Mouse (Mus musculus): ENCODE data around the gene Letm1. TPM values are rescaled to one million over a fixed set of nuclear protein-coding genes. Genes with fewer than 3 reads are reported as not detected.
A peak's percentile ranks its signal among the peaks of the same experiment; 100 is the strongest.

The Letm1 gene
- polyA plus RNA-seq, 1 experiment from 2014 or later, result 40.8 TPM

GRCm38 (mm10) chr5:33721541-33722265 lies 60.9 kb downstream of the Letm1 start, which contains the start of gene Fgfr3:
Gene Fgfr3, plus strand, starts transcription at chr5:33721674.
- Histone ChIP-seq H3K4me2 (peak within 1 kb of the TSS; percentile 97), H3K9ac (peak within 1 kb of the TSS; percentile 71), H3K9me3 (no peaks in the 10 kb centered on the region), H3K27ac (peak within 1 kb of the TSS; percentile 86), H3K4me1 (peaks cover 49% of the 10 kb centered on the region), H3K27me3 (peaks cover 31% of the 10 kb centered on the region), H3K4me3 (peak within 1 kb of the TSS; percentile 73), H3K36me3 (no peaks in the 10 kb centered on the region)
- under 1% methylated on average over 69 of the region's 73 CpGs for WGBS
- ATAC-seq (ENCODE audit: insufficient number of reproducible peaks, low FRiP score, low TSS enrichment, low read depth), result peak; percentile 70

GRCm38 (mm10) chr5:33720852-33721490 lies 61.6 kb downstream of the Letm1 start:
- ATAC-seq (ENCODE audit: insufficient number of reproducible peaks, low FRiP score, low TSS enrichment, low read depth), result no peak
- peak overlapping the region; percentile 73 for H3K4me3 ChIP-seq
- peak overlapping the region; percentile 86; the same call in 1 of the 2 replicates for H3K27ac ChIP-seq
- peaks cover 51% of the 10 kb centered on the region for H3K4me1 ChIP-seq
- WGBS, result 16% methylated on average over 8 of the region's 8 CpGs
- peak overlapping the region; percentile 97 for H3K4me2 ChIP-seq
- H3K9ac ChIP-seq, result 0 out of 2 replicates have a peak overlapping the region, but pooled peaks have one; percentile 71
- no peaks in the 10 kb centered on the region for H3K9me3 ChIP-seq
- H3K36me3 ChIP-seq, result no peaks in the 10 kb centered on the region
- H3K27me3 ChIP-seq, result peaks cover 31% of the 10 kb centered on the region

GRCm38 (mm10) chr5:33718460-33718859 lies 64.2 kb downstream of the Letm1 start:
- ATAC-seq (ENCODE audit: insufficient number of reproducible peaks, low FRiP score, low TSS enrichment, low read depth), result no peak
- Histone ChIP-seq H3K27me3 (peaks cover 13% of the 10 kb centered on the region), H3K27ac (peak overlapping the region; percentile 43), H3K4me3 (no peak overlapping the region), H3K9ac (no peak overlapping the region), H3K9me3 (no peaks in the 10 kb centered on the region), H3K36me3 (no peaks in the 10 kb centered on the region), H3K4me1 (peaks cover 45% of the 10 kb centered on the region), H3K4me2 (no peak overlapping the region)
- WGBS, result 78% methylated on average over 5 of the region's 5 CpGs

- Histone ChIP-seq H3K4me1 (peaks cover 27% of the 10 kb centered on the region), H3K4me2 (no peak overlapping the region), H3K36me3 (no peaks in the 10 kb centered on the region), H3K27ac (peak overlapping the region; percentile 14), H3K4me3 (no peak overlapping the region), H3K9ac (no peak overlapping the region), H3K9me3 (no peaks in the 10 kb centered on the region), H3K27me3 (0 out of 2 replicates have a peak, but pooled peaks cover 4% of the 10 kb centered on the region)
- WGBS, result 62% methylated on average over 6 of the region's 6 CpGs
- peak; percentile 49; the same call in 1 of the 2 replicates for ATAC-seq (ENCODE audit: insufficient number of reproducible peaks, low FRiP score, low TSS enrichment, low read depth)
Observed at GRCm38 (mm10) chr5:33716467-33716866, 66.2 kb downstream of the Letm1 start.

- no peaks in the 10 kb centered on the region for H3K36me3 ChIP-seq
- H3K27me3 ChIP-seq, result no peaks in the 10 kb centered on the region
- WGBS, result 54% methylated on average over 2 of the region's 2 CpGs
- H3K4me2 ChIP-seq, result no peak overlapping the region
- no peak overlapping the region for H3K27ac ChIP-seq
- ATAC-seq (ENCODE audit: insufficient number of reproducible peaks, low FRiP score, low TSS enrichment, low read depth), result no peak
- H3K9ac ChIP-seq, result no peak overlapping the region
- H3K9me3 ChIP-seq, result no peaks in the 10 kb centered on the region
- H3K4me3 ChIP-seq, result no peak overlapping the region
- H3K4me1 ChIP-seq, result peaks cover 19% of the 10 kb centered on the region
Observed at GRCm38 (mm10) chr5:33715182-33715581, 67.4 kb downstream of the Letm1 start.

GRCm38 (mm10) chr5:33712550-33712949 lies 70.1 kb downstream of the Letm1 start:
- H3K4me3 ChIP-seq, result no peak overlapping the region
- no peak overlapping the region for H3K27ac ChIP-seq
- H3K36me3 ChIP-seq, result no peaks in the 10 kb centered on the region
- no peak for ATAC-seq (ENCODE audit: insufficient number of reproducible peaks, low FRiP score, low TSS enrichment, low read depth)
- no peaks in the 10 kb centered on the region for H3K27me3 ChIP-seq
- peaks cover 20% of the 10 kb centered on the region for H3K4me1 ChIP-seq
- 64% methylated on average over 2 of the region's 2 CpGs for WGBS
- no peak overlapping the region for H3K4me2 ChIP-seq
- no peaks in the 10 kb centered on the region for H3K9me3 ChIP-seq
- no peak overlapping the region for H3K9ac ChIP-seq

- Histone ChIP-seq H3K4me3 (no peak overlapping the region), H3K9ac (no peak overlapping the region), H3K9me3 (no peaks in the 10 kb centered on the region), H3K27me3 (no peaks in the 10 kb centered on the region), H3K36me3 (no peaks in the 10 kb centered on the region), H3K4me2 (no peak overlapping the region), H3K4me1 (peaks cover 24% of the 10 kb centered on the region), H3K27ac (no peak overlapping the region)
- WGBS, result 60% methylated on average over 2 of the region's 2 CpGs
- no peak for ATAC-seq (ENCODE audit: insufficient number of reproducible peaks, low FRiP score, low TSS enrichment, low read depth)
Observed at GRCm38 (mm10) chr5:33709037-33709436, 73.6 kb downstream of the Letm1 start.

GRCm38 (mm10) chr5:33707163-33707562 lies 75.5 kb downstream of the Letm1 start:
- Histone ChIP-seq H3K27ac (no peak overlapping the region), H3K27me3 (no peaks in the 10 kb centered on the region), H3K36me3 (no peaks in the 10 kb centered on the region), H3K4me2 (no peak overlapping the region), H3K9ac (no peak overlapping the region), H3K9me3 (no peaks in the 10 kb centered on the region), H3K4me3 (no peak overlapping the region), H3K4me1 (peaks cover 28% of the 10 kb centered on the region)
- WGBS, result 41% methylated on average over 4 of the region's 4 CpGs
- no peak for ATAC-seq (ENCODE audit: insufficient number of reproducible peaks, low FRiP score, low TSS enrichment, low read depth)

- no peak overlapping the region for H3K4me3 ChIP-seq
- no peaks in the 10 kb centered on the region for H3K9me3 ChIP-seq
- WGBS, result 88% methylated on average over 1 of the region's 1 CpGs
- H3K36me3 ChIP-seq, result no peaks in the 10 kb centered on the region
- no peak overlapping the region for H3K27ac ChIP-seq
- H3K4me2 ChIP-seq, result no peak overlapping the region
- no peak overlapping the region for H3K9ac ChIP-seq
- H3K27me3 ChIP-seq, result no peaks in the 10 kb centered on the region
- H3K4me1 ChIP-seq, result peaks cover 36% of the 10 kb centered on the region
- no peak for ATAC-seq (ENCODE audit: insufficient number of reproducible peaks, low FRiP score, low TSS enrichment, low read depth)
Observed at GRCm38 (mm10) chr5:33706350-33706629, 76.3 kb downstream of the Letm1 start.

GRCm38 (mm10) chr5:33705612-33706349 lies 76.8 kb downstream of the Letm1 start:
- no peaks in the 10 kb centered on the region for H3K9me3 ChIP-seq
- peaks cover 38% of the 10 kb centered on the region for H3K4me1 ChIP-seq
- H3K27ac ChIP-seq, result no peak overlapping the region
- WGBS, result 52% methylated on average over 9 of the region's 9 CpGs
- no peak for ATAC-seq (ENCODE audit: insufficient number of reproducible peaks, low FRiP score, low TSS enrichment, low read depth)
- no peak overlapping the region for H3K4me2 ChIP-seq
- H3K9ac ChIP-seq, result no peak overlapping the region
- no peak overlapping the region for H3K4me3 ChIP-seq
- H3K36me3 ChIP-seq, result no peaks in the 10 kb centered on the region
- no peaks in the 10 kb centered on the region for H3K27me3 ChIP-seq

- Histone ChIP-seq H3K4me3 (no peak overlapping the region), H3K4me1 (peaks cover 45% of the 10 kb centered on the region), H3K9me3 (no peaks in the 10 kb centered on the region), H3K27ac (no peak overlapping the region), H3K36me3 (no peaks in the 10 kb centered on the region), H3K27me3 (no peaks in the 10 kb centered on the region), H3K4me2 (no peak overlapping the region), H3K9ac (no peak overlapping the region)
- WGBS, result 9% methylated on average over 11 of the region's 11 CpGs
- no peak for ATAC-seq (ENCODE audit: insufficient number of reproducible peaks, low FRiP score, low TSS enrichment, low read depth)
Observed at GRCm38 (mm10) chr5:33704945-33705611, 77.5 kb downstream of the Letm1 start.

Data from limb, embryonic 15.5 days (tissue).